Mouse (Mus musculus) embryonic facial prominence, embryonic 13.5 days (tissue): ENCODE results near the gene S100a14. TPM values are rescaled to one million over a fixed set of nuclear protein-coding genes. Genes with fewer than 3 reads are reported as not detected.

Source experiments
- ATAC-seq: fragments of 200-750 bp; cut with Nextera tagmentation; 2 replicates; pipeline ENCODE4 v1.8.0; 2017; ENCODE audit warnings: low read depth; ENCODE audit not compliant: insufficient number of reproducible peaks, insufficient read depth, low FRiP score, low TSS enrichment
- H3K27ac ChIP-seq: fragments of 300-500 bp; sonication (generic); 2 replicates; pipeline ENCODE4 v1.5.1; 2015; ENCODE audit warnings: moderate library complexity, mild to moderate bottlenecking, inconsistent platforms
- H3K27me3 ChIP-seq: fragments of 300-500 bp; sonication (generic); 2 replicates; pipeline ENCODE4 v1.6.1; 2015; ENCODE audit warnings: mild to moderate bottlenecking, inconsistent platforms
- H3K36me3 ChIP-seq: fragments of 300-500 bp; sonication (generic); 2 replicates; pipeline ENCODE4 v1.6.1; 2015; ENCODE audit warnings: mild to moderate bottlenecking, inconsistent platforms
- H3K4me1 ChIP-seq: fragments of 300-500 bp; sonication (generic); 2 replicates; pipeline ENCODE4 v1.6.1; 2015; ENCODE audit warnings: inconsistent platforms
- H3K4me2 ChIP-seq: fragments of 300-500 bp; sonication (generic); 2 replicates; pipeline ENCODE4 v1.6.1; 2015; ENCODE audit warnings: moderate library complexity, mild to moderate bottlenecking, inconsistent platforms
- H3K4me3 ChIP-seq: fragments of 300-500 bp; sonication (generic); 2 replicates; pipeline ENCODE4 v1.5.1; 2015; ENCODE audit warnings: mild to moderate bottlenecking, inconsistent platforms
- H3K9ac ChIP-seq: fragments of 300-500 bp; sonication (generic); 2 replicates; pipeline ENCODE4 v1.6.1; 2015; ENCODE audit warnings: mild to moderate bottlenecking, inconsistent platforms
- H3K9me3 ChIP-seq: fragments of 300-500 bp; sonication (generic); 2 replicates; pipeline ENCODE4 v1.6.1; 2016; ENCODE audit warnings: inconsistent platforms
- WGBS: fragments of 180-500 bp; shearing (Covaris S2); methylation state at CpG from one replicate; pipeline ENCODE4 v1.1.7; 2015; ENCODE audit warnings: mixed read lengths; 5-methylcytosine and 5-hydroxymethylcytosine counted together
- polyA plus RNA-seq: library from polyadenylated mRNA; unstranded; fragments of >200 nt; fragmentation: Nextera tagmentation; extraction: Ambion mirVana; gene quantifications from 2 replicates; pipeline ENCODE4 v1.2.1, GENCODE M21; 2015

The S100a14 gene
- polyA plus RNA-seq, 1 experiment from 2014 or later = 25.5 TPM

DNA sequence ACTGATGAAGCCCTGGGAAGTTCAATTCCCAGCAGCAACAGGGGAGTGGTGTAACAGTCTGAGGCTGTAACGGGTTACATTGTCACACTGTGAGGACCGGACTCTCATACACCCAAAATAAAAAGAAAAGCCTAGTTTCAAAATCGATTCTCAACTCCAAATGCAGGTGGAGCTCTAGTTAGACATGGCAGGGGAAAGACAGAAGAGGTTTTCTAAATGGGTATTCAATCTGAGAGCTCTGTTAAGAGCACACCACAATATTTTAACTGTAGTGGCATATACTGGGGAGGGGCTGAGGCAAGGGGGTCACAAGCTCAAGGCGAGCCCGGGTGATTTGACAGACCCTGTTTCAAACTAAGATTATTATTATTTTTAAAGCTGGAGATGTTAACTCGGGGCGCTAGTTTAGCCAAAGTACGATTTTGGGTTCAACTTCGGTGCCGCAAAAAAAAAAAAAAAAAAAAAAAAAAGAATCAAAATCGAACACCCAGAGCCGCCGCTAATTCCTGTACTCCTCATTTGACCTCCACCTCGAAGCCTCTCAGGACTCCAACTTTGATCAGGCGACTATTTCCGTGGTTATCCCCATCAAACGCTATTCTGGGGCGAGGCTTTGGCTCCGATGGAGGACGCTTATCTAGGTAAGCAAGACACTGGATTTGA, 18.2 kb upstream of the S100a14 start:
- peak overlapping the region; percentile 93 for H3K27ac ChIP-seq
- H3K36me3 ChIP-seq = peaks cover 40% of the 10 kb centered on the region
- peaks cover 16% of the 10 kb centered on the region; the same call in 1 of the 2 replicates for H3K27me3 ChIP-seq
- H3K4me3 ChIP-seq = peak overlapping the region; percentile 95
- peak overlapping the region; percentile 77 for H3K4me2 ChIP-seq
- no peaks in the 10 kb centered on the region for H3K9me3 ChIP-seq
- ATAC-seq = no peak
- peak overlapping the region; percentile 99 for H3K9ac ChIP-seq
- 3% methylated on average over 20 of the region's 20 CpGs for WGBS
- H3K4me1 ChIP-seq = peaks cover 17% of the 10 kb centered on the region

- H3K9ac ChIP-seq = peak within 1 kb of the TSS; percentile 99
- H3K27me3 ChIP-seq = peaks cover 21% of the 10 kb centered on the region; the same call in 1 of the 2 replicates
- peak; percentile 84 for ATAC-seq
- peak within 1 kb of the TSS; percentile 77 for H3K4me2 ChIP-seq
- under 1% methylated on average over 65 of the region's 66 CpGs for WGBS
- H3K9me3 ChIP-seq = no peaks in the 10 kb centered on the region
- peaks cover 35% of the 10 kb centered on the region for H3K36me3 ChIP-seq
- peak within 1 kb of the TSS; percentile 93 for H3K27ac ChIP-seq
- peaks cover 23% of the 10 kb centered on the region for H3K4me1 ChIP-seq
- peak within 1 kb of the TSS; percentile 95 for H3K4me3 ChIP-seq
Measured at GRCm38 (mm10) chr3:90508950-90509746, 17.5 kb upstream of the S100a14 start, which contains the start of gene Chtop. Gene Chtop, minus strand, starts transcription at chr3:90509498.

DNA sequence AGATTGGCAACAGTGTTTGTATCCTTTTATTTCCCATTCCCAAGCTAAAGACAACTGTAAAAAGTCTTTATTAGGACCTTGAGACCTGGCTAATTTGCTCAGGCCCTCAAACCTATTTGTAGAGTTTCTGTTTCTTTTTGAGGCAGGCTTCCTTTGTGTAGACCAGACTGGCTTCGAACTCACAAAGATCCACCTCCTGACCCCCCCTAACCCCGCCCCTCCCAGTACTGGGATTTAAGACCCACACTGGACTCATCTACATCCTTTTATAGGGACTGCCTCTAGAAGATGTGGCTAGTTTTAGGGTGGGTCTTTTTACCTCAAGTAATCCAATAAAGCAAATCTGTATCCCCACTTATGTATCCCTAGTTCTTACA, 16.9 kb upstream of the S100a14 start:
- WGBS = 15% methylated on average over 2 of the region's 2 CpGs
- Histone ChIP-seq H3K9me3 (no peaks in the 10 kb centered on the region), H3K4me2 (peak overlapping the region; percentile 77)

GRCm38 (mm10) chr3:90512276-90512675, 14.4 kb upstream of the S100a14 start:
- H3K4me1 ChIP-seq = peaks cover 34% of the 10 kb centered on the region
- no peak for ATAC-seq
- no peak overlapping the region for H3K9ac ChIP-seq
- H3K27ac ChIP-seq = no peak overlapping the region
- H3K36me3 ChIP-seq = peaks cover 4% of the 10 kb centered on the region; the same call in 1 of the 2 replicates
- no peaks in the 10 kb centered on the region for H3K9me3 ChIP-seq
- no peak overlapping the region for H3K4me2 ChIP-seq
- H3K27me3 ChIP-seq = peaks cover 21% of the 10 kb centered on the region; the same call in 1 of the 2 replicates
- 88% methylated on average over 5 of the region's 5 CpGs for WGBS
- no peak overlapping the region for H3K4me3 ChIP-seq

More for the DNA sequence above, 16.9 kb upstream of the S100a14 start:
- Histone ChIP-seq H3K27ac (peak overlapping the region; percentile 66; the same call in 1 of the 2 replicates), H3K4me3 (peak overlapping the region; percentile 95), H3K9ac (peak overlapping the region; percentile 99; the same call in 1 of the 2 replicates), H3K4me1 (peaks cover 29% of the 10 kb centered on the region), H3K27me3 (peaks cover 21% of the 10 kb centered on the region; the same call in 1 of the 2 replicates), H3K36me3 (peaks cover 29% of the 10 kb centered on the region)
- ATAC-seq = no peak

DNA sequence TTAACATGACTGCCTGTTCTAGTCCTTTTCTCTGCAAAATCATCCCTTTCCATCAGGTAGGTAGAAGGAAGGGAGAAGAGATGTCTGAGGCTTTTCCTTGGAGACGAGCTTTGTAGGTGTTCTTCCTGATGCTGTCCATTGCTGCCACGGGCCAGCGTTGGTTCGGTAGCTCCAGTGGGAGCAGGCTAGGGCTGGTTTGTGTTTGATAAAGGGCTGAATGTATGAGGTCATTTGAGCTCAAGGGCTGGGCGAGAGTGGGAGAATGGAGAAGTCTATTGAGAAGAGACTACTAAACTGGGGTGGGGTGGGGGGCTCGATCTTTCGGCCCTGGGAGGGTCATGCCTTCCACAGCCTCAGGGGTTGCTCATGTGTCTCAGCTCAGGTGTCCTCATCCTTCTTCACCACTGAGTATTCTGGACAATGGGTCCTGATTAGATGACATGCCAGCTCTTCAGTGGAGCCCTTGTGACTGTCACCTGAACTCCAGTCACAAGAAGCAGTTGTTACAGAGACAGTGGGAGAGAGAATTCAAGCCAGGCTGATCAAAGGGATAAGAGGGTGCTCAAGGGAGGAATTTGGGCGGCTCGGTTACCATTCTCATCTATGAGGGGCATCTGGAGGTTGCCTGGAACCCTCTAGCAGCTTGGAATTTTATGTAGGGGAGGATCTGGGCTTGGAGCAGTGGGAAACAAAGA, 13.6 kb upstream of the S100a14 start:
- no peak overlapping the region; the same call in 1 of the 2 replicates for H3K9ac ChIP-seq
- peaks cover 26% of the 10 kb centered on the region for H3K4me1 ChIP-seq
- H3K36me3 ChIP-seq = no peaks in the 10 kb centered on the region
- no peaks in the 10 kb centered on the region for H3K9me3 ChIP-seq
- peaks cover 21% of the 10 kb centered on the region; the same call in 1 of the 2 replicates for H3K27me3 ChIP-seq
- no peak overlapping the region for H3K27ac ChIP-seq
- ATAC-seq = no peak
- H3K4me2 ChIP-seq = peak overlapping the region; percentile 81; the same call in 1 of the 2 replicates
- WGBS = 70% methylated on average over 9 of the region's 9 CpGs
- no peak overlapping the region for H3K4me3 ChIP-seq

GRCm38 (mm10) chr3:90513796-90514590, 12.7 kb upstream of the S100a14 start, which contains the start of the genes S100a1 and S100a13:
Gene S100a1, minus strand, starts transcription at chr3:90514392.
Gene S100a13, plus strand, starts transcription at chr3:90514435.
- peak within 1 kb of the TSS; percentile 81 for H3K4me2 ChIP-seq
- peak within 1 kb of the TSS; percentile 16; the same call in 1 of the 2 replicates for H3K27ac ChIP-seq
- H3K4me3 ChIP-seq = peak within 1 kb of the TSS; percentile 47
- H3K9me3 ChIP-seq = no peaks in the 10 kb centered on the region
- H3K36me3 ChIP-seq = no peaks in the 10 kb centered on the region
- peaks cover 25% of the 10 kb centered on the region for H3K4me1 ChIP-seq
- no peak for ATAC-seq
- H3K27me3 ChIP-seq = peaks cover 21% of the 10 kb centered on the region; the same call in 1 of the 2 replicates
- WGBS = 6% methylated on average over 25 of the region's 25 CpGs
- peak within 1 kb of the TSS; percentile 69 for H3K9ac ChIP-seq

- WGBS = under 1% methylated on average over 10 of the region's 10 CpGs
- H3K27ac ChIP-seq = peak overlapping the region; percentile 16; the same call in 1 of the 2 replicates
- H3K27me3 ChIP-seq = peaks cover 21% of the 10 kb centered on the region; the same call in 1 of the 2 replicates
- peak overlapping the region; percentile 47 for H3K4me3 ChIP-seq
- peak overlapping the region; percentile 69 for H3K9ac ChIP-seq
- peak overlapping the region; percentile 81 for H3K4me2 ChIP-seq
- H3K4me1 ChIP-seq = peaks cover 24% of the 10 kb centered on the region
- ATAC-seq = peak; percentile 41; the same call in 1 of the 2 replicates
- no peaks in the 10 kb centered on the region for H3K36me3 ChIP-seq
- H3K9me3 ChIP-seq = no peaks in the 10 kb centered on the region
Measured at GRCm38 (mm10) chr3:90514691-90515090, 12.0 kb upstream of the S100a14 start.

GRCm38 (mm10) chr3:90515242-90515641, 11.4 kb upstream of the S100a14 start:
- peaks cover 21% of the 10 kb centered on the region; the same call in 1 of the 2 replicates for H3K27me3 ChIP-seq
- no peak overlapping the region for H3K27ac ChIP-seq
- peak overlapping the region; percentile 69 for H3K9ac ChIP-seq
- H3K4me3 ChIP-seq = peak overlapping the region; percentile 47
- ATAC-seq = no peak
- no peaks in the 10 kb centered on the region for H3K9me3 ChIP-seq
- H3K4me1 ChIP-seq = peaks cover 22% of the 10 kb centered on the region
- 52% methylated on average over 1 of the region's 1 CpGs for WGBS
- no peaks in the 10 kb centered on the region for H3K36me3 ChIP-seq
- H3K4me2 ChIP-seq = peak overlapping the region; percentile 81

DNA sequence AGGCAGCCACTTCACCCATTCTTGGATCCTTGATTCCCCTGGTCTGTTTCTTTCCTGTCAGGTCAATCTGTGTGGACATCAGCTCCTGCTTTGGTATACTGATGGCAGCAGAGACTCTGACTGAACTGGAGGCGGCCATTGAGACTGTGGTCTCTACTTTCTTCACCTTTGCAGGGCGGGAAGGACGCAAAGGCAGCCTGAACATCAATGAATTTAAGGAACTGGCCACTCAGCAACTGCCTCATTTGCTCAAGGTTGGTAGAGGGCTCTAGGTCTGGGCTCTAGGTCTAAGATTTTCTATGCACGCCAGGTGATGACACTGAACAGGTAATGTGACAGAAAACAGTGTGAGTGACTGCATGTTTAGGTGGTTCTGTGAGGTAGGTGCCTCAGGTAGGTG, 10.9 kb upstream of the S100a14 start:
- Histone ChIP-seq H3K4me3 (no peak overlapping the region), H3K4me2 (no peak overlapping the region), H3K27me3 (peaks cover 20% of the 10 kb centered on the region; the same call in 1 of the 2 replicates), H3K9me3 (no peaks in the 10 kb centered on the region), H3K4me1 (peaks cover 22% of the 10 kb centered on the region), H3K9ac (no peak overlapping the region), H3K27ac (no peak overlapping the region), H3K36me3 (no peaks in the 10 kb centered on the region)
- WGBS = 83% methylated on average over 4 of the region's 4 CpGs
- no peak for ATAC-seq

DNA sequence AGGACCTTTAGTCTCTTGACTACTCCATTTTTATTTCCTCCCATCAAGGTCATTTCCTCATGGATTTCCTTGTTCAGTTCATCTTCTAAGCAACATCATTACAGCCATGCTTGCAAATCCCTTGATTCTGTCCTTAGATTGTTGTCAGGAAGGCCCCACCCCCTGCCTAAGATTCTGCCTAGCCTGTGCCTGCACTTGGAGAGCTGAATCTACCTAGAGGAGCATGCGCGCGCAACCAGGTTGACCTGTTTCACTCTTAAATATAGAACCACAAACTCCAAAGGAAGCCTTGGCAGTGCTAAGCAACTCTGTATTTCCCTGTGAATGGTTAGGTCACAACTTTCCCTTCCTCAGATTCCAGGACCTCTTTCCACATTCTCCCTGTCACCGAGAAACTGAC, 8.9 kb upstream of the S100a14 start:
- no peak overlapping the region for H3K4me3 ChIP-seq
- H3K36me3 ChIP-seq = no peaks in the 10 kb centered on the region
- WGBS = 86% methylated on average over 4 of the region's 4 CpGs
- no peak overlapping the region for H3K9ac ChIP-seq
- H3K27ac ChIP-seq = no peak overlapping the region
- peaks cover 10% of the 10 kb centered on the region; the same call in 1 of the 2 replicates for H3K27me3 ChIP-seq
- peaks cover 22% of the 10 kb centered on the region for H3K4me1 ChIP-seq
- no peaks in the 10 kb centered on the region for H3K9me3 ChIP-seq
- H3K4me2 ChIP-seq = no peak overlapping the region
- ATAC-seq = no peak
